ENCODE assay signal across 21 mouse cellular contexts in the genomic region with DNA sequence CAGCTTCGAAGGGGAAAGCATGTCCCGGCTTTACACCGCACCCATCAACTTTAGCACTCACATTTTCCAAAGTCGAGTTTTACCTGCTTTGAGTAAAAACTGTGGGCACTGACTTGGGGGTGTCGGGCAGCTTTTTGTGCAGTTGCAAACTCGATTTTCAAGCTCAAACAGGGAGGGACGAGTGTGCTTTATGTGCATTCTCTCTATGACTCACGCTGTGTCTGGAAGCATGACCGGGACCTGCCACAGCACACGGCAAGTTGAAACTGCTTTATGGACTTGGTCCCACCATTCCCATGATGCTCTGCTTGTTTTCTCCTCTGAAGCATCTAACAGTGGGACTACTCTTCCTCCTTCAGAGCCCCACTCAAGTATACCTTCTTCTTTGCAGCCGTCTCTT.
DNase-seq lines count a peak whose midpoint lies in the region; ATAC-seq and TF ChIP-seq lines count a peak whose summit lies in the region.
"Had no signal": no experiment of that assay in that cellular context is flagged by ENCODE, and none has a peak within 500 bp of the region (broad histone marks: within the 10 kb centered on the region; RNA-seq: fewer than 3 reads in every experiment).

No protein-coding gene starts in this region.

- WGBS in limb, embryonic 15.5 days: 63% methylated on average over 11 of the region's 11 CpGs
- 87% methylated on average over 11 of the region's 11 CpGs for WGBS in limb, embryonic 10.5 days
- WGBS in stomach, embryonic 14.5 days: 70% methylated on average over 11 of the region's 11 CpGs
- 64% methylated on average over 11 of the region's 11 CpGs for WGBS in stomach, postnatal 0 days
- 77% methylated on average over 11 of the region's 11 CpGs for WGBS in liver, embryonic 11.5 days

- no peak for DNase-seq in limb, embryonic 10.5 days (ENCODE audit: low spot score)
- peak; percentile 43 for DNase-seq in urinary bladder, postnatal 14 days (ENCODE audit: low spot score)
- no peak for DNase-seq in urinary bladder, postnatal 4 days (ENCODE audit: low spot score in 2 of 2)
- DNase-seq in stomach, postnatal 0 days (ENCODE audit: low spot score): no peak
- no peak for DNase-seq in adrenal gland, postnatal 4 days (ENCODE audit: low spot score in 2 of 2)
- DNase-seq in liver, embryonic 11.5 days (ENCODE audit: low spot score): no peak
- DNase-seq: adrenal gland, adult 8-10 months; adrenal gland, postnatal 36 days; cerebellum, adult 11 months; cerebellum, adult 8-10 months; cerebellum, postnatal 14 days; embryo, embryonic 11 days; gastrocnemius, postnatal 10 days; heart, postnatal 36 days had no signal

- ATAC-seq in limb, embryonic 15.5 days (ENCODE audit: insufficient number of reproducible peaks, low FRiP score, low TSS enrichment, low read depth): no peak
- ATAC-seq in stomach, embryonic 14.5 days (ENCODE audit: insufficient number of reproducible peaks, insufficient read depth, low FRiP score, low read depth): no peak
- peak; percentile 67 for ATAC-seq in stomach, postnatal 0 days (ENCODE audit: low FRiP score, low TSS enrichment)
- no peak for ATAC-seq in liver, embryonic 11.5 days (replicated peaks; ENCODE audit: low FRiP score)
- ATAC-seq: forebrain, embryonic 15.5 days had no signal

- H3K4me3 ChIP-seq in limb, embryonic 15.5 days: no peak overlapping the region
- H3K4me3 ChIP-seq in limb, embryonic 10.5 days: no peak overlapping the region
- H3K4me3 ChIP-seq in stomach, embryonic 14.5 days (ENCODE audit: low read depth, low read length): no peak overlapping the region
- no peak overlapping the region for H3K4me3 ChIP-seq in stomach, postnatal 0 days (ENCODE audit: low read depth, low read length)
- no peak overlapping the region for H3K4me3 ChIP-seq in liver, embryonic 11.5 days (ENCODE audit: low read depth, low read length)
- H3K4me3 ChIP-seq: embryonic facial prominence, embryonic 12.5 days; erythroblast, embryonic 14.5 days; forebrain, embryonic 15.5 days; heart, embryonic 13.5 days; hindbrain, embryonic 15.5 days had no signal

- no peak overlapping the region for H3K9ac ChIP-seq in limb, embryonic 15.5 days
- H3K9ac ChIP-seq in stomach, embryonic 14.5 days (replicated peaks; ENCODE audit: low read depth, low read length): no peak overlapping the region
- no peak overlapping the region for H3K9ac ChIP-seq in stomach, postnatal 0 days (ENCODE audit: low read length)
- no peak overlapping the region for H3K9ac ChIP-seq in liver, embryonic 11.5 days (ENCODE audit: low read depth, low read length)
- H3K9ac ChIP-seq: embryonic facial prominence, embryonic 12.5 days; forebrain, embryonic 15.5 days; heart, embryonic 13.5 days; hindbrain, embryonic 15.5 days had no signal

- no peaks in the 10 kb centered on the region for H3K36me3 ChIP-seq in limb, embryonic 15.5 days
- no peaks in the 10 kb centered on the region for H3K36me3 ChIP-seq in limb, embryonic 10.5 days
- H3K36me3 ChIP-seq in stomach, embryonic 14.5 days (ENCODE audit: control insufficient read depth, insufficient read depth, low read length): no peaks in the 10 kb centered on the region
- H3K36me3 ChIP-seq in stomach, postnatal 0 days (ENCODE audit: control insufficient read depth, insufficient read depth, low read length): no peaks in the 10 kb centered on the region
- H3K36me3 ChIP-seq in liver, embryonic 11.5 days (ENCODE audit: control insufficient read depth, insufficient read depth, low read length): no peaks in the 10 kb centered on the region
- H3K36me3 ChIP-seq: embryonic facial prominence, embryonic 12.5 days; forebrain, embryonic 15.5 days; heart, embryonic 13.5 days; hindbrain, embryonic 15.5 days had no signal

- TF ChIP-seq CTCF in stomach, postnatal 0 days (IDR thresholded peaks at IDR 0.05; ENCODE audit: low read depth): no peak

- H3K4me2 ChIP-seq in limb, embryonic 15.5 days: no peak overlapping the region
- H3K4me2 ChIP-seq in stomach, embryonic 14.5 days (replicated peaks; ENCODE audit: low read depth, low read length): no peak overlapping the region
- no peak overlapping the region for H3K4me2 ChIP-seq in stomach, postnatal 0 days (replicated peaks; ENCODE audit: low read depth)
- H3K4me2 ChIP-seq in liver, embryonic 11.5 days: no peak overlapping the region
- H3K4me2 ChIP-seq: embryonic facial prominence, embryonic 12.5 days; forebrain, embryonic 15.5 days; heart, embryonic 13.5 days; hindbrain, embryonic 15.5 days had no signal

- H3K9me3 ChIP-seq in limb, embryonic 15.5 days: no peaks in the 10 kb centered on the region
- no peaks in the 10 kb centered on the region for H3K9me3 ChIP-seq in limb, embryonic 10.5 days (replicated peaks)
- no peaks in the 10 kb centered on the region for H3K9me3 ChIP-seq in stomach, embryonic 14.5 days (ENCODE audit: control insufficient read depth, low read depth, low read length)
- no peaks in the 10 kb centered on the region for H3K9me3 ChIP-seq in stomach, postnatal 0 days (ENCODE audit: control insufficient read depth, low read length)
- H3K9me3 ChIP-seq in liver, embryonic 11.5 days (ENCODE audit: control insufficient read depth, low read length): no peaks in the 10 kb centered on the region
- H3K9me3 ChIP-seq: embryonic facial prominence, embryonic 12.5 days; forebrain, embryonic 15.5 days; heart, embryonic 13.5 days; hindbrain, embryonic 15.5 days had no signal

- peak; percentile 90 for TF ChIP-seq EP300 in stomach, postnatal 0 days (optimal IDR thresholded peaks at IDR 0.05)

- H3K27ac ChIP-seq in limb, embryonic 15.5 days: peak overlapping the region; percentile 75
- no peak overlapping the region for H3K27ac ChIP-seq in limb, embryonic 10.5 days
- H3K27ac ChIP-seq in stomach, embryonic 14.5 days (ENCODE audit: low read length): peak overlapping the region; percentile 36; the same call in 1 of the 2 replicates
- peak overlapping the region; percentile 79 for H3K27ac ChIP-seq in stomach, postnatal 0 days (replicated peaks)
- no peak overlapping the region for H3K27ac ChIP-seq in liver, embryonic 11.5 days (ENCODE audit: low read depth, low read length)
- H3K27ac ChIP-seq: embryonic facial prominence, embryonic 12.5 days; forebrain, embryonic 15.5 days; heart, embryonic 13.5 days; hindbrain, embryonic 15.5 days had no signal

- no peaks in the 10 kb centered on the region for H3K27me3 ChIP-seq in limb, embryonic 15.5 days
- H3K27me3 ChIP-seq in limb, embryonic 10.5 days (ENCODE audit: low read depth, poor library complexity, severe bottlenecking): no peaks in the 10 kb centered on the region
- no peaks in the 10 kb centered on the region for H3K27me3 ChIP-seq in stomach, embryonic 14.5 days (ENCODE audit: control insufficient read depth, insufficient read depth, low read length)
- H3K27me3 ChIP-seq in stomach, postnatal 0 days (ENCODE audit: control insufficient read depth, insufficient read depth, low read length): no peaks in the 10 kb centered on the region
- no peaks in the 10 kb centered on the region for H3K27me3 ChIP-seq in liver, embryonic 11.5 days (replicated peaks; ENCODE audit: control insufficient read depth, insufficient read depth, low read length)
- H3K27me3 ChIP-seq: embryonic facial prominence, embryonic 12.5 days; forebrain, embryonic 15.5 days; heart, embryonic 13.5 days; hindbrain, embryonic 15.5 days had no signal

- no peaks in the 10 kb centered on the region for H3K4me1 ChIP-seq in limb, embryonic 15.5 days
- H3K4me1 ChIP-seq in limb, embryonic 10.5 days: peaks cover 5% of the 10 kb centered on the region; the same call in 1 of the 2 replicates
- 0 out of 2 replicates have a peak, but pooled peaks cover 3% of the 10 kb centered on the region for H3K4me1 ChIP-seq in stomach, embryonic 14.5 days (ENCODE audit: control insufficient read depth, insufficient read depth, low read length)
- no peaks in the 10 kb centered on the region for H3K4me1 ChIP-seq in stomach, postnatal 0 days (replicated peaks; ENCODE audit: control insufficient read depth, insufficient read depth)
- H3K4me1 ChIP-seq in liver, embryonic 11.5 days (replicated peaks; ENCODE audit: control insufficient read depth, insufficient read depth, low read length): no peaks in the 10 kb centered on the region
- H3K4me1 ChIP-seq: embryonic facial prominence, embryonic 12.5 days; forebrain, embryonic 15.5 days; hindbrain, embryonic 15.5 days had no signal

Comparison
In these comparisons a context has a peak if more than half of its experiments do, and no peak if none do; other contexts are left out.
1. H3K27ac ChIP-seq: peak in limb, embryonic 15.5 days (single experiment), stomach, embryonic 14.5 days (single experiment) and stomach, postnatal 0 days (single experiment); none in limb, embryonic 10.5 days (single experiment) and liver, embryonic 11.5 days (single experiment).